Mouse (Mus musculus): ENCODE data around the gene Amdhd1. TPM values are rescaled to one million over a fixed set of nuclear protein-coding genes. Genes with fewer than 3 reads are reported as not detected.

Amdhd1 gene
- total and polyA plus RNA-seq, 3 experiments, result not detected

GRCm38 (mm10) chr10:93518620-93519019 is 21.2 kb downstream of the Amdhd1 start:
- Histone ChIP-seq H3K9me3 (replicated peaks; ENCODE audit: insufficient read depth, low read length) (no peaks in the 10 kb centered on the region), H3K4me1 (ENCODE audit: control insufficient read depth in 1 of 2, insufficient read depth in 2 of 2, low read length in 2 of 2) (peaks cover 0 to 3% of the 10 kb centered on the region in 2 experiments; a peak in 1 of 4 replicates), H3K79me2 (ENCODE audit: control insufficient read depth, insufficient read depth, low read length, poor library complexity) (no peaks in the 10 kb centered on the region), H3K27me3 (ENCODE audit: control insufficient read depth in 1 of 2, insufficient read depth in 2 of 2, low read length in 2 of 2) (no peaks in the 10 kb centered on the region; a peak in 1 of 4 replicates), H3K27ac (ENCODE audit: control insufficient read depth, low read depth, low read length) (no peak overlapping the region), H3K9ac (ENCODE audit: control insufficient read depth, low read depth, low read length, poor library complexity, severe bottlenecking) (no peak overlapping the region), H3K36me3 (ENCODE audit: control insufficient read depth in 1 of 2, insufficient read depth in 2 of 2, low read length in 2 of 2) (no peaks in the 10 kb centered on the region), H3K4me3 (ENCODE audit: control insufficient read depth in 1 of 2, insufficient read depth in 1 of 2, low read depth in 2 of 2, low read length in 2 of 2) (no peak overlapping the region)
- TF ChIP-seq MEF2A (IDR thresholded peaks at IDR 0.05; ENCODE audit: extremely low read depth, insufficient replicate concordance, low read depth, low read length, poor library complexity, severe bottlenecking) (no peak), MYC (IDR thresholded peaks at IDR 0.05; ENCODE audit: low read depth, low read length) (no peak), MYB (IDR thresholded peaks at IDR 0.05; ENCODE audit: low read depth, low read length) (no peak), TCF12 (IDR thresholded peaks at IDR 0.05; ENCODE audit: low read depth, low read length) (no peak), NELFE (IDR thresholded peaks at IDR 0.05; ENCODE audit: low read depth, low read length) (no peak), EP300 (IDR thresholded peaks at IDR 0.05; ENCODE audit: low read depth in 1 of 2, low read length in 2 of 2) (no peak), POLR2AphosphoS2 (IDR thresholded peaks at IDR 0.05; ENCODE audit: low read length) (no peak), BHLHE40 (IDR thresholded peaks at IDR 0.05; ENCODE audit: borderline replicate concordance, low read depth, low read length) (no peak), E2F4 (IDR thresholded peaks at IDR 0.05; ENCODE audit: borderline replicate concordance, low read depth, low read length) (no peak), ZKSCAN1 (IDR thresholded peaks at IDR 0.05; ENCODE audit: low read depth, low read length) (no peak)
- no peak for DNase-seq (ENCODE audit: low read depth, low spot score)

- no peak for DNase-seq (ENCODE audit: low read depth, low spot score)
- H3K4me3 ChIP-seq (ENCODE audit: control insufficient read depth in 1 of 2, insufficient read depth in 1 of 2, low read depth in 2 of 2, low read length in 2 of 2), result no peak overlapping the region
- TF ChIP-seq ZC3H11A (IDR thresholded peaks at IDR 0.05; ENCODE audit: low read depth, low read length), result no peak
- TF ChIP-seq E2F4 (IDR thresholded peaks at IDR 0.05; ENCODE audit: borderline replicate concordance, low read depth, low read length), result no peak
- no peak for TF ChIP-seq MEF2A (IDR thresholded peaks at IDR 0.05; ENCODE audit: extremely low read depth, insufficient replicate concordance, low read depth, low read length, poor library complexity, severe bottlenecking)
- no peak for TF ChIP-seq HCFC1 (IDR thresholded peaks at IDR 0.05; ENCODE audit: low read depth, low read length)
- TF ChIP-seq UBTF (IDR thresholded peaks at IDR 0.05; ENCODE audit: borderline replicate concordance, insufficient read depth, low read depth, low read length), result no peak
- no peak for TF ChIP-seq MAX (IDR thresholded peaks at IDR 0.05; ENCODE audit: low read length)
- no peak for TF ChIP-seq POLR2A (IDR thresholded peaks at IDR 0.05; ENCODE audit: control insufficient read depth in 1 of 2, insufficient read depth in 1 of 2, low read depth in 1 of 2, low read length in 2 of 2, poor library complexity in 1 of 2)
- TF ChIP-seq POLR2AphosphoS5 (IDR thresholded peaks at IDR 0.05; ENCODE audit: borderline replicate concordance, low read depth, low read length), result no peak
- no peak for TF ChIP-seq GATA1 (IDR thresholded peaks at IDR 0.05; ENCODE audit: low read depth, low read length)
- H3K9me3 ChIP-seq (replicated peaks; ENCODE audit: insufficient read depth, low read length), result no peaks in the 10 kb centered on the region
- no peak overlapping the region for H3K27ac ChIP-seq (ENCODE audit: control insufficient read depth, low read depth, low read length)
- no peaks in the 10 kb centered on the region for H3K36me3 ChIP-seq (ENCODE audit: control insufficient read depth in 1 of 2, insufficient read depth in 2 of 2, low read length in 2 of 2)
- H3K9ac ChIP-seq (ENCODE audit: control insufficient read depth, low read depth, low read length, poor library complexity, severe bottlenecking), result no peak overlapping the region
- H3K79me2 ChIP-seq (ENCODE audit: control insufficient read depth, insufficient read depth, low read length, poor library complexity), result no peaks in the 10 kb centered on the region
- H3K4me1 ChIP-seq (ENCODE audit: control insufficient read depth in 1 of 2, insufficient read depth in 2 of 2, low read length in 2 of 2), result peaks cover 0 to 3% of the 10 kb centered on the region in 2 experiments; a peak in 1 of 4 replicates
- H3K27me3 ChIP-seq (ENCODE audit: control insufficient read depth in 1 of 2, insufficient read depth in 2 of 2, low read length in 2 of 2), result no peaks in the 10 kb centered on the region; a peak in 1 of 4 replicates
These were observed 21.6 kb downstream of the Amdhd1 start for GRCm38 (mm10) chr10:93518186-93518585.
